Mouse (Mus musculus) layer of hippocampus, adult 2 months (tissue): ENCODE data around the gene Mical3. TPM values are rescaled to one million over a fixed set of nuclear protein-coding genes. Genes with fewer than 3 reads are reported as not detected.
A peak's percentile ranks its signal among the peaks of the same experiment; 100 is the strongest.

Source experiments
- DNase-seq, 2 experiments: peaks; one replicate each; pipeline ENCODE4 v3.0.0; 2022; ENCODE audit warnings: low spot score in 2 of 2
- H3K27ac ChIP-seq: fragments of 200-600 bp; 2 replicates; pipeline ENCODE4 v1.8.1; 2022
- H3K4me3 ChIP-seq: fragments of 200-600 bp; 2 replicates; pipeline ENCODE4 v1.8.1; 2022; ENCODE audit warnings: mild to moderate bottlenecking
- CTCF ChIP-seq: fragments of 200-600 bp; conservative IDR thresholded peaks from 2 replicates; pipeline ENCODE4 v1.8.1; 2022; ENCODE audit warnings: antibody characterized with exemption, mild to moderate bottlenecking, moderate library complexity
- total RNA-seq, 2 experiments: library from RNA; stranded (reverse); gene quantifications; 2 replicates each; pipeline ENCODE4 v1.2.3; 2021

Gene Mical3
- total RNA-seq, 2 experiments from 2014 or later = 89.5 to 94.6 TPM

DNA sequence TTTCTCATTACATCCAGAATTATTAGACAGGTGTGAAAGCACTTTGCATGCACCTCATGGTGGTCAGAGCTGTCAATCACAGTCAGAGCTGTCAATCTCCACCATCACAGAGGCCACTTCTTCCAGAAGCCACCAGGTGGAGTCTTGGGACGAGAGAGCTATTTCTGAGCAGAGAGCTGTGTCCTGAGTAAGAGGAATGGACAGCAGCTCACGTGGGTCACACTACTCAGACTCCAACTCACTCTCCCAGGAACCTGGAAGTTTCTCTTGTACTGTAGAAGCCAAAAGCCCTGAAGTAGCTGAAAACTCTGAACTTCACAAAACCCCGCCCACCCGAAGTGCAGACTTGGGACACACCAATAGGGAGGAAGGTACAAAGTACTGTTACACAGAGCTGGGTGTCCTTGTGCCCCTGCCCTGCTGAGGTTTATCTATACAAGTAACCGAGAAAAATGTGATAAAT is 227.3 kb downstream of the Mical3 start:
- Histone ChIP-seq H3K27ac (no peak overlapping the region), H3K4me3 (no peak overlapping the region)
- TF ChIP-seq CTCF = peak; percentile 73
- DNase-seq = no peak

DNA sequence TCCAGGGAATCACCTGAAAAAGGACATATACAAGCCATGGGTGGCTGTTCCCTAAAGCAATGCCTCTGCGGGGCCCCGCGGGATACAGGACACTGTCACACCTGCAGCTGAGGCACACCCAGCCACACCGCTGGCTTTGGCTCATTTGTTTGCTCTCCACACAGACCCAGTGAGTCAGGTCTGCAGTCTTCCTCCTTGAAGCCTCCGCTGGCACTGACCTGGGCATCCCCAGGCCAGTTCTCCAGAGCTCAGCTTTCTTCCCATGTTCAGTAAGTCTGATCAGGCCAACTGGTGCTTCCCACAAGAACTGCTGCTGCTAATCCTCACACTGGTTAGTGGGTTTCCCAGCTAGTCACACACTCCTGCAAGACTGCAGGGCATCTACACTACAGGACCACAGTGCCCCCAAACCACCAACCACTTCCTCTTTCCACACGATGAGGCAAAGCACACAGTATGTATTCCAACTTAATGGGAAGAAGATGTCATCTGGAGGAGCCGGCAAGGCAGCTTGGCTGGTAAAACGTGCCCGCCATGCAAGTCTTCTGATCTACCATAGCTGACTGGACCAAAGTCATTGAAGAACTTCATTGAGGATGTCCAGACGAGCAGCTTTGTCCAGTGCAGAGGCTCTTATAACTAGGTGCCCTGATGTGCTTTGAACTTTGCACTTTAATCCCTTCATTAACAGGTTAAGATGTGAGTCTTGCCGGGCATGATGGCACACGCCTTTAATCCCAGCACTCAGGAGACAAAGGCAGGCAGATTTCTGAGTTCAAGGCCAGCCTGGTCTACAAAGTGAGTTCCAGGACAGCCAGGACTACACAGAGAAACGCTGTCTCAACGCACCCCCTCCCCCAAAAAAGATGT is 228.8 kb downstream of the Mical3 start:
- DNase-seq = no peak
- H3K4me3 ChIP-seq = no peak overlapping the region
- H3K27ac ChIP-seq = no peak overlapping the region
- no peak for TF ChIP-seq CTCF

DNA sequence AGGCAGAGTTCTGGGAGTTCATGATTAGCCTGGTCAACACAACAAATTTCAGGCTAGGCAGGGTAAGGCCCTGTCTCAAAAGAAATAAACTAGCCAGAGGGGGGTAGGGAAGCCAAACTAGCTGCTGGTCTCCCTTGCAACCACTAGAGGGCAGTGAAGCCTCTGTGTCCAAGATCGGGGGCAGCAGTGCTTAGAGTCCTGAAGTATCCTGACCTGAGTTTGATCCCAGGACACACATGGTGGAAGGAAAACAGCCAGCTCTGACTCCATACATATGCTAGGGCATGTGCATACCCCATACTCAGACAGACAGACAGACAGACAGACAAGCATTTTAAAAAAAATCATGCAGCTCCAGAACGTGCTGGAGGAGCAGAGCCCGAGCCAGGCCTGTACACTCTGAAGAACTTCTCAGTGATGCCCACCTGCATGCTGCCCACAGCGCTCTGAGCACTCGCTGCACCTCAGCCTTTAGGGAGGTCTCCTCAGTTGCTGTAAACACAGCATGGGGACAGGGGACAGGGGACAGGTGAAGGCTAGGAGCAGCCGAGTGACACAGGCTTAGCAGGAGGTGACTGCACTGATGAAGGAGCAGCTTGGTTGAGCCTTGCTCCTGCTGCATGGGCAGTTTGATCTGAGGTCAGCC is 232.5 kb downstream of the Mical3 start:
- Histone ChIP-seq H3K4me3 (no peak overlapping the region), H3K27ac (no peak overlapping the region)
- peak; percentile 91 for TF ChIP-seq CTCF
- peak in 1 of 2 experiments; percentile 50 for DNase-seq

DNA sequence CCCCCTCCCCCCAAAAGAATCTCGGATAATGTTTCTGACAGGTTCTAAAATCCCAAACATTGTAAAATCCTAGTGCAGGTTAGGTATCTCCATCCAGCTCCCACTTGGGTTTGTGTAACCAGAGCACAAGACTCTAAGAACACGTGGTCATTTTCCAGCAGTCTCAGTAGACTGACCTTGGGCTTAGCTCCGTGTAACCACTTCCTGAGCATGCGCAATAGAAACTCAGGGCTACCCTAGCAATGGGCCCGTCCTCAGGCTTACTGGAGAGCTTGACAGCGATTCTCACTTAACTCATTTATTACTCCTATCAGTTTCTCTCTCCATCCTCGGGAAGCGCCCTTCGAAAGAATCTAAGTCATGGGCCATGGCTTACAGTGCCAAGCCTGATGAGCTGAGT is 236.3 kb downstream of the Mical3 start:
- Histone ChIP-seq H3K27ac (no peak overlapping the region), H3K4me3 (no peak overlapping the region)
- DNase-seq = no peak
- no peak for TF ChIP-seq CTCF

DNA sequence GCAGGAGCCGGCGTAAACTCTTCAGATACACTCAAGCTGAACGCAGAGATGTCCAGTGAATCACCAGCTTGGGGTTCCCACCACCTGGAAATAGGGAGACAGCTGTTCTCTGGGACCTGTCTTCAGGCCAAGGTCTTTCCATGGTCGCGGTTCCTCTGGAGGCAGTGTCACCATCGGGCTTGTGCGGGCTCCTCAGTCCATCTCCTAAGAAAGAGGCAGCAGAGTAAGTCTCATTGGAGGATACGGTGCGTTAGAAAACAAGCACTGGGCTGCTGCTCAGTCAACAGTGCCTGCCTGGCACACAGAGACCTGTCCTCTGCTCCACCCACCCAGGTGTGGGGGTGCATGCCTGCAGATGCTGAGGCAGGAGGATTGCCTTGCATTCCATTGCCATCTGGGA is 236.7 kb downstream of the Mical3 start:
- TF ChIP-seq CTCF = no peak
- no peak for DNase-seq
- H3K4me3 ChIP-seq = no peak overlapping the region

DNA sequence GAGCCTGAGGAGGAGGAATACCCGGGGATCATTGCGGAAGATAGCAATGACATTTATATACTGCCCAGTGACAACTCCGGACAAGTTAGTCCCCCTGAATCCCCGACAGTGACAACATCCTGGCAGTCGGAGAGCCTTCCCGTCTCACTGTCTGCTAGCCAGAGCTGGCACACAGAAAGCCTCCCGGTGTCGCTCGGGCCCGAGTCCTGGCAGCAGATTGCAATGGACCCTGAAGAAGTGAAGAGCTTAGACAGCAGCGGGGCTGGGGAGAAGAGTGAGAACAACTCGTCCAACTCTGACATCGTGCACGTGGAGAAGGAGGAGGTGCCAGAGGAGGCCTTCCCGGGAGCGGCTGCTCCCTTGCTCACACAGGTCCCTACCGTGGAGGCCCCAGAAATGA is 244.1 kb downstream of the Mical3 start:
- H3K4me3 ChIP-seq = no peak overlapping the region
- TF ChIP-seq CTCF = no peak
- no peak for DNase-seq
- H3K27ac ChIP-seq = no peak overlapping the region

More for the DNA sequence above, 236.7 kb downstream of the Mical3 start:
- no peak overlapping the region for H3K27ac ChIP-seq

DNA sequence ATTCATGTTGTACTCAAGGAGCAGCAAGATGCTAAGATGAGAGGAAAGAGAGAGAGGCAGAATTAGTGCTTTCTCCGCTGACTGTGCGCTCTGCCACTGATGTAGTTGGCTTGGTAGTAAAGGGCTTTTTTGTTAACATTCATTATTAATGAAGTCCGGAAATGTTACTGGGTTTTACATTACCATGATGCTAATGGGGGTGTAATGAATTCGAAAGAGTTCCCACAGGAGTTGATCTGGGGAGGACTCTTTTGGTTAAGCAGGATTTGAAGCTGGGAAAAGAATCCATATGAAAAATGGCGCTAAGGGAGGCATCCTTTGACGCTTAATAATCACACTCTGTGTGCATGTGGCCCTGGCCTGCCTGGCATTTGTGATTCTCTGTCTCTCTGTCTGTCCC is 246.4 kb downstream of the Mical3 start:
- no peak for TF ChIP-seq CTCF
- Histone ChIP-seq H3K4me3 (no peak overlapping the region), H3K27ac (no peak overlapping the region)
- no peak for DNase-seq

Other genes with a start within 250 kb of the Mical3 start
- 10 to 100 TPM; 15.3 to 15.5 TPM for gene Bid, start 214.1 kb downstream of the Mical3 start, total RNA-seq
- gene Pex26, start 52.7 kb upstream of the Mical3 start, total RNA-seq = 10 to 100 TPM in 1 of 2 experiments, 1 to 10 TPM in 1; 9.7 to 11.5 TPM
- gene Tuba8, start 79.7 kb upstream of the Mical3 start, total RNA-seq = 1 to 10 TPM; 5.0 to 6.1 TPM
- gene Usp18, start 114.9 kb upstream of the Mical3 start, total RNA-seq = under 1 TPM; 0.52 to 0.74 TPM
- 10 to 100 TPM in 1 of 2 experiments, 1 to 10 TPM in 1; 8.3 to 13.5 TPM for gene Slc6a13, start 169.2 kb upstream of the Mical3 start, total RNA-seq
- gene Slc6a12, start 212.1 kb upstream of the Mical3 start, total RNA-seq = 1 to 10 TPM in 1 of 2 experiments, under 1 TPM in 1; 0.93 to 2.1 TPM